Mouse (Mus musculus): ENCODE measurements around the gene Chic2.

The Chic2 gene

GRCm38 (mm10) chr5:75067125-75067756, 22.7 kb upstream of the Chic2 start:
- DNase-seq (ENCODE audit: extremely low read depth, low read depth) = no peak

GRCm38 (mm10) chr5:75066715-75067114, 22.1 kb upstream of the Chic2 start:
- no peak for DNase-seq (ENCODE audit: extremely low read depth, low read depth)

- DNase-seq (ENCODE audit: extremely low read depth, low read depth) = no peak
These were observed 18.6 kb upstream of the Chic2 start for GRCm38 (mm10) chr5:75063177-75063576.

GRCm38 (mm10) chr5:75051109-75051508, 6.5 kb upstream of the Chic2 start:
- no peak for DNase-seq (ENCODE audit: extremely low read depth, low read depth)

- no peak for DNase-seq (ENCODE audit: extremely low read depth, low read depth)
These were observed 2.2 kb upstream of the Chic2 start for GRCm38 (mm10) chr5:75046681-75047321.

- no peak for DNase-seq (ENCODE audit: extremely low read depth, low read depth)
These were observed 797 bp upstream of the Chic2 start for GRCm38 (mm10) chr5:75045371-75045770.

- DNase-seq (ENCODE audit: extremely low read depth, low read depth) = peak; percentile 24
These were observed 813 bp downstream of the Chic2 start for GRCm38 (mm10) chr5:75043621-75044301.

GRCm38 (mm10) chr5:75043011-75043445, 1.5 kb downstream of the Chic2 start:
- peak; percentile 11 for DNase-seq (ENCODE audit: extremely low read depth, low read depth)

- no peak for DNase-seq (ENCODE audit: extremely low read depth, low read depth)
These were observed 5.3 kb downstream of the Chic2 start for GRCm38 (mm10) chr5:75039307-75039706.

GRCm38 (mm10) chr5:75035475-75035874, 9.1 kb downstream of the Chic2 start:
- no peak for DNase-seq (ENCODE audit: extremely low read depth, low read depth)

- no peak for DNase-seq (ENCODE audit: extremely low read depth, low read depth)
These were observed 29.8 kb downstream of the Chic2 start for GRCm38 (mm10) chr5:75014768-75015167.

GRCm38 (mm10) chr5:75012771-75013421, 31.7 kb downstream of the Chic2 start:
- DNase-seq (ENCODE audit: extremely low read depth, low read depth) = no peak

- no peak for DNase-seq (ENCODE audit: extremely low read depth, low read depth)
These were observed 32.4 kb downstream of the Chic2 start for GRCm38 (mm10) chr5:75011985-75012738.

GRCm38 (mm10) chr5:75004755-75005154, 39.8 kb downstream of the Chic2 start:
- no peak for DNase-seq (ENCODE audit: extremely low read depth, low read depth)

GRCm38 (mm10) chr5:75002109-75002508, 42.5 kb downstream of the Chic2 start:
- no peak for DNase-seq (ENCODE audit: extremely low read depth, low read depth)

- no peak for DNase-seq (ENCODE audit: extremely low read depth, low read depth)
These were observed 45.7 kb downstream of the Chic2 start for GRCm38 (mm10) chr5:74998716-74999512.

GRCm38 (mm10) chr5:74994947-74995346, 49.6 kb downstream of the Chic2 start:
- no peak for DNase-seq (ENCODE audit: extremely low read depth, low read depth)

GRCm38 (mm10) chr5:74984101-74984500, 60.5 kb downstream of the Chic2 start:
- no peak for DNase-seq (ENCODE audit: extremely low read depth, low read depth)

- DNase-seq (ENCODE audit: extremely low read depth, low read depth) = no peak
These were observed 64.0 kb downstream of the Chic2 start for GRCm38 (mm10) chr5:74980574-74980973.

GRCm38 (mm10) chr5:74980154-74980553, 64.4 kb downstream of the Chic2 start:
- DNase-seq (ENCODE audit: extremely low read depth, low read depth) = no peak

Measured in MEL-GATA-1-ER (cell line).